Mouse (Mus musculus) brain, embryonic 14.5 days (tissue): Measurements from ENCODE around the gene Samhd1.

ENCODE experiments used
- CTCF ChIP-seq: fragments of 200-500 bp; IDR thresholded peaks from 2 replicates; pipeline ENCODE4 v1.5.1; 2012; ENCODE audit warnings: inconsistent platforms, mild to moderate bottlenecking, moderate library complexity, borderline replicate concordance; ENCODE audit not compliant: insufficient read depth, insufficient read length; ENCODE audit errors: extremely low read depth
- POLR2A ChIP-seq: fragments of 200-500 bp; IDR thresholded peaks from 2 replicates; pipeline ENCODE4 v1.6.1; 2012; ENCODE audit warnings: mild to moderate bottlenecking, inconsistent platforms, borderline replicate concordance; ENCODE audit not compliant: poor library complexity, insufficient read depth, insufficient read length, severe bottlenecking; ENCODE audit errors: extremely low read depth

GRCm38 (mm10) chr2:157053787-157054186, 81.3 kb downstream of the Samhd1 start:
- TF ChIP-seq POLR2A = no peak
- no peak; the same call in 1 of the 2 replicates for TF ChIP-seq CTCF
